Mouse (Mus musculus): ENCODE results near the gene Ldlrad1. TPM values are rescaled to one million over a fixed set of nuclear protein-coding genes. Genes with fewer than 3 reads are reported as not detected.
A peak's percentile ranks its signal among the peaks of the same experiment; 100 is the strongest.

Gene Ldlrad1
- total RNA-seq (2021) = not detected

- intact Hi-C loops (cut with DNase I) = no loop called here
- no peak for DNase-seq
These were observed at the start of gene Ldlrad1 for GRCm38 (mm10) chr4:107208880-107209279. TSS of gene Ldlrad1 (plus strand) at chr4:107209180.

GRCm38 (mm10) chr4:107160181-107160580 is 48.8 kb upstream of the Ldlrad1 start:
- DNase-seq = no peak
- intact Hi-C loops (cut with DNase I) = loop anchor here (5.0 to 10.0 kb wide), 3 partner anchors 355 to 528 kb away; partner anchors contain the start of gene Acot11

- no peak for DNase-seq
- intact Hi-C loops (cut with DNase I) = loop anchor here (5.0 to 10.0 kb wide), 3 partner anchors 359 to 531 kb away; partner anchors contain the start of gene Acot11
These were observed 45.6 kb upstream of the Ldlrad1 start for GRCm38 (mm10) chr4:107163341-107163740.

- intact Hi-C loops (cut with DNase I) = loop anchor here (1.0 to 10.0 kb wide), 9 partner anchors 97 to 550 kb away; partner anchors contain the start of genes Acot11, Cyb5rl and Mrpl37
- DNase-seq = peak; percentile 82 to 83
These were observed 45.0 kb upstream of the Ldlrad1 start for GRCm38 (mm10) chr4:107163756-107164587.

GRCm38 (mm10) chr4:107166700-107167099 is 42.3 kb upstream of the Ldlrad1 start:
- no peak for DNase-seq
- intact Hi-C loops (cut with DNase I) = loop anchor here (10.0 kb wide), 1 partner anchor 362 kb away; the partner anchor contains the start of gene Acot11

DNA sequence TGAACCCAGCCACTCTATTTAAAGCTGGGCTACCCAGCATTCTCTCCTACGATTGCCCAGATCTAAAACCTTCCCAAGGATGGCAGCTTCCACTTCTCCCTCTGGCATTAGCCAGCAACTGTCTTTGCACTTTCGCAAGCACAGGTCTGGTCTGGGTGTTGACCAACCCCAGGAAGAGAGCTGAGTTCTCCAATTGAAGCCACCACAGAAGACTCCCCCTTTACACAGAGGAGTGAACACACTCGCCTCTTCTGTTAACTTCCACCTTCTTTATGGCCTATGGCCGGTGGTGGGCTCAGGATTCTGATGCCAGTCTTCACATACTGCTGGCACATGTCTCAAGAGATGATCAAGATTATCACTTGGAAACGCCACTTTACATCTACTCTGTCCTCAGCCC is 41.2 kb upstream of the Ldlrad1 start:
- no peak for DNase-seq
- intact Hi-C loops (cut with DNase I) = loop anchor here (10.0 kb wide), 1 partner anchor 363 kb away; the partner anchor contains the start of gene Acot11

DNA sequence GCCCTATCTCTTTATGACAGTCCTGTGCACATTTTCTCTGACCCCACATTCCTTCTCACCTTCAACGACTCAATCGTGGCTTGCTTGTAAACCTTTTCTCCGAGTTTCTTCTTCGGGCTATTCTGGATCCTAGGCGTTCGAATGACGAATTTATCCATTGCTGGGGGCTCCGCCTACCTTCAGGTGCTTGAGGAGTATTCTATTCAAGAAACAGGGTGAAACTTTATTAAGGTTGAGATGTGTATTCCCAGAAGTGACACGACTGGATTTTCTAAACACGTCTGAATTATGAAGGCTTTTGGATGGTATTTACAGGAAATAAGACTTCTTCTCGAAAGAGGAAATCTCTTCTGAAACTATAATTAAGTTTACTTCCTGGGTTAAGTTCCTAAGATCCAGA is 31.5 kb upstream of the Ldlrad1 start:
- intact Hi-C loops (cut with DNase I) = loop anchor here (5.0 kb wide), 1 partner anchor 75 kb away; the partner anchor contains the start of genes Hspb11 and Lrrc42
- no peak for DNase-seq

- peak; percentile 99 for DNase-seq
- intact Hi-C loops (cut with DNase I) = loop anchor here (5.0 kb wide), 1 partner anchor 74 kb away; the partner anchor contains the start of genes Hspb11 and Lrrc42
These were observed 30.7 kb upstream of the Ldlrad1 start, which contains the start of gene Tmem59 for GRCm38 (mm10) chr4:107178182-107178829. TSS of gene Tmem59 (plus strand) at chr4:107178399.

GRCm38 (mm10) chr4:107178830-107179490 is 30.0 kb upstream of the Ldlrad1 start, which contains the start of gene Tceanc2:
TSS of gene Tceanc2 (minus strand) at chr4:107179116.
- peak; percentile 64 to 69 for DNase-seq
- intact Hi-C loops (cut with DNase I) = loop anchor here (5.0 kb wide), 1 partner anchor 73 kb away; the partner anchor contains the start of genes Hspb11 and Lrrc42

DNA sequence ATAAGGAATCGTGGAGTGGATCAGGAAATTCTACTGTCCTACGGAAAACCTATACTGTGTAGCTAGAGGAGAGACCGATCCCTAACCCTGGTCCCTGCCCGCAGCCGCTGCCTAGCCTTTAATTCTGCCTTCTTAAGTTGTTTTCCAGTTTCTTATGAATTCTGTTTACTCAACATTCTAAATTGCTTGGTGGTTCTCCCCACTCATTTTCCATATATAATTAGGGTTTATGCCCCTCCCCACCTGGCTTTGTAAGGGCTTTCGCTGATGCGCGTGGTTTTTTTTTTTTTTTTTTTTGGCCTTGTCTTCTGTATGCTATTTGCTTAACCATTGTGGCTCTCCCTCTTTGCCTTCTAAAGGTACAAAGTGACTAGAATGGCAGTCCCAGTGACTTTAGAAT is 29.4 kb upstream of the Ldlrad1 start:
- DNase-seq = no peak
- intact Hi-C loops (cut with DNase I) = loop anchor here (5.0 kb wide), 1 partner anchor 73 kb away; the partner anchor contains the start of genes Hspb11 and Lrrc42

DNA sequence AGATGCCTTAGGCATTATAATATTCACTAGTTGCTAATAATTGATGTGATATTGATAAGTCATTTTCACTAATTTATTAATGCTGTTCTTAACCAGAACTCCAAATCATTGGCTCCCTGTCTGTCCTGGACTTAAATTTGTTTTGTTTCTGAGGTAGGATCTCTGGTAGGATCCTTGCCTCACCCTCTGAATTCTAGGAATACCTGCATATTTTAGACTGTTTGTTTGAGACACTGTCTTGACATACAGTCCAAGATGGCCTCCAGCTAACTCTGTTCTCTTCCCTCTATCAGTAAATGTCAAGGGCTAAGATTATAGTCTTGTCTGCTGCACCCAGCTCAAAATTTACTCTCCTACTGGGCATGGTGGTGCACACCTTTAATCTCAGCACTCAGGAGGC is 28.2 kb upstream of the Ldlrad1 start:
- intact Hi-C loops (cut with DNase I) = loop anchor here (5.0 kb wide), 1 partner anchor 167 kb away; no protein-coding TSS in a partner anchor
- no peak for DNase-seq

- no peak for DNase-seq
- intact Hi-C loops (cut with DNase I) = loop anchor here (5.0 kb wide), 1 partner anchor 165 kb away; no protein-coding TSS in a partner anchor
These were observed 27.1 kb upstream of the Ldlrad1 start for GRCm38 (mm10) chr4:107181866-107182265.

DNA sequence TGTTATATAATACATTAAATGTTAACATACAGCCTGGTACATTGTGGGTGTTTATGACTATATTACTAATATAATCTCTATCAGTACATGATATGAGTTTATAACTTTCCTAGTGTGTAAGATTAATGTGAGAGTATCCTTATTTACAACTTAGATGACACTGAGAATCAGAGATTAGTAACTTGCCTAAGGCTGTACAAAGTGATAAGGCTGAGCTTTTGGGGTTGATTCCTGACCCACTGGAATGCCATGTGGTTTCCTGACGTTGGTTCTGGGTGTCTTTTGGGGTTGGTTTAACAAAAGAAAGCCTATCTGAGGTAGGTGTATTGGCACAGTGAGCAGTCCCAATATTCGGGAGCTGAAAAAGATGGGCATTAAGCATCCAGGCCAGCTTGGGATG is 26.2 kb upstream of the Ldlrad1 start:
- no peak for DNase-seq
- intact Hi-C loops (cut with DNase I) = loop anchor here (5.0 kb wide), 1 partner anchor 165 kb away; no protein-coding TSS in a partner anchor

- intact Hi-C loops (cut with DNase I) = loop anchor here (5.0 kb wide), 1 partner anchor 164 kb away; no protein-coding TSS in a partner anchor
- no peak for DNase-seq
These were observed 25.8 kb upstream of the Ldlrad1 start for GRCm38 (mm10) chr4:107183203-107183602.

GRCm38 (mm10) chr4:107185703-107186102 is 23.3 kb upstream of the Ldlrad1 start:
- intact Hi-C loops (cut with DNase I) = no loop called here
- no peak for DNase-seq

DNA sequence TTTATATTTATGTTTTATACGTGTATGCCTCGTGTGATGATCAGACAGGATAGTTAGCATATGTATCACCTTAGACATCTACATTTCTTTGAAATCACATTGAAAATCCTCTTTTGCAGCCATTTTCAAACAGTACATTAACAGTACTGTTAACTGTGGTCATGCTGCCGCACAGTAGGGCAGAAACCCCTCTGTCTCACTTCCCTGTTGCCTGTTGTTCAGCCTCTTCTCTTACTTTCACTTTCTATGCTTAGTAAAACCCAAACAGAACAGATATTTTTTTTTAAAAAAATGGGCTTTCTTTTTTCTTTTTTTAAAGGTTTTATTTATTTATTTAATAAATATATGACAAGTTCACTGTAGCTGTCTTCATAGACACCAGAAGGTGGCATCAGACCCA is 15.1 kb upstream of the Ldlrad1 start:
- intact Hi-C loops (cut with DNase I) = no loop called here
- DNase-seq = no peak

DNA sequence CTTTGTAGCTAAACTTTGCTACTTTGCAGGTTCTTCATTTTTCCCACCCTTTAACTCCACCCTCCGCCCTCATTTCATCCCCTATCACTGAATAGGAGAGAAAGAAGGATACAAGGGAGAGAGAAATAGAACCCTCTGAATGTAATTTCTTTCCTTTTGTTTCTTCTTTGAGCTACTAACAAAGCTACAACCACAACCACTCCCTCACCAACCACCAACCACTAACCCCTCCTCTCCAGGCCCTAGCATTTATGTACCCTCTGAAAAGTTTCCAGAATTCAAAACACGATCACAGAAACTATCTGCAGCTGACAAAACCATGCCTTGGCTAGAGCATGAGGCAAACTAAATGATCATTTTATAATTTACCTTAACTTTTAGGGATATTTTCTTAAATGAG is 12.5 kb upstream of the Ldlrad1 start:
- intact Hi-C loops (cut with DNase I) = no loop called here

GRCm38 (mm10) chr4:107198072-107198471 is 10.9 kb upstream of the Ldlrad1 start:
- no peak for DNase-seq
- intact Hi-C loops (cut with DNase I) = no loop called here

More for the DNA sequence above, 12.5 kb upstream of the Ldlrad1 start:
- DNase-seq = no peak

- no peak for DNase-seq
- intact Hi-C loops (cut with DNase I) = no loop called here
These were observed 7.2 kb upstream of the Ldlrad1 start for GRCm38 (mm10) chr4:107201779-107202178.

DNA sequence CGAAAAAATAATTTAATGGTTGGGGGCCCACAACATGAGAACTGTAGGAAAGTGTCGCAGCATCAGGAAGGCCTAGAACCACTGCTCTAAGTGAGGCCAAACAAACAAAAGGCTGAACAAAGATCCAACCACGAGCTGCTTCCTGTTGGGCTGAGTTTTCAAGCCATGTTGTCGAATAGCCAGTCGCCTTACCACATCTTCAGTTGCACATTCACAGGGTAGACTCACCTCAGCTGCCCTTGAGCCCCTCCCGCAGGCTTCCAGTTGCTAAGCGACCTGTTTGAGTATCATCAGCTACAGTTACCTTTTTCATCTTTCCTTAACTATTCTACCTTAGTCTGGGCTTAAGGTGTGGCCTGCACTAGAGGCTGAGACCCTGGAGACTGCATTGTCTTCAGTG is 6.0 kb upstream of the Ldlrad1 start:
- DNase-seq = no peak
- intact Hi-C loops (cut with DNase I) = no loop called here
